Mouse (Mus musculus): ENCODE measurements at regions not wholly inside any gene's neighbourhood (a gene's known extent, or its start where the extent isn't known, plus 50 kb on each side); places are given as distances from the start of the nearest gene placed in this dataset.
A peak's percentile ranks its signal among the peaks of the same experiment; 100 is the strongest.

- DNase-seq: no peak
Observed at GRCm38 (mm10) chr1:71900106-71901074, 247.4 kb upstream of the Fn1 start.

GRCm38 (mm10) chr1:71899128-71899527 is 246.1 kb upstream of the Fn1 start:
- no peak for DNase-seq

- DNase-seq: no peak
Observed at GRCm38 (mm10) chr1:71898198-71898597, 245.2 kb upstream of the Fn1 start.

- DNase-seq: no peak
Observed at GRCm38 (mm10) chr1:71897464-71898051, 244.6 kb upstream of the Fn1 start.

GRCm38 (mm10) chr1:71896141-71896725 is 243.2 kb upstream of the Fn1 start:
- no peak for DNase-seq

- DNase-seq: peak; percentile 22
Observed at GRCm38 (mm10) chr1:71893636-71894035, 240.6 kb upstream of the Fn1 start.

GRCm38 (mm10) chr1:71887809-71888208 is 234.8 kb upstream of the Fn1 start:
- no peak for DNase-seq

- DNase-seq: no peak
Observed at GRCm38 (mm10) chr1:71886903-71887302, 233.9 kb upstream of the Fn1 start.

- DNase-seq: no peak
Observed at GRCm38 (mm10) chr1:71886233-71886632, 233.2 kb upstream of the Fn1 start.

- no peak for DNase-seq
Observed at GRCm38 (mm10) chr1:71881851-71882250, 228.9 kb upstream of the Fn1 start.

GRCm38 (mm10) chr1:71881191-71881590 is 228.2 kb upstream of the Fn1 start:
- no peak for DNase-seq

- no peak for DNase-seq
Observed at GRCm38 (mm10) chr1:71880480-71880879, 227.5 kb upstream of the Fn1 start.

GRCm38 (mm10) chr1:71876712-71877401 is 223.9 kb upstream of the Fn1 start:
- DNase-seq: no peak

- no peak for DNase-seq
Observed at GRCm38 (mm10) chr1:71874037-71874436, 221.0 kb upstream of the Fn1 start.

- DNase-seq: no peak
Observed at GRCm38 (mm10) chr1:71865670-71866069, 212.7 kb upstream of the Fn1 start.

- DNase-seq: no peak
Observed at GRCm38 (mm10) chr1:71864749-71865148, 211.7 kb upstream of the Fn1 start.

- DNase-seq: no peak
Observed at GRCm38 (mm10) chr1:71853212-71853611, 200.2 kb upstream of the Fn1 start.

- no peak for DNase-seq
Observed at GRCm38 (mm10) chr1:71851268-71851667, 198.3 kb upstream of the Fn1 start.

GRCm38 (mm10) chr1:71848656-71849055 is 195.7 kb upstream of the Fn1 start:
- DNase-seq: no peak

- no peak for DNase-seq
Observed at GRCm38 (mm10) chr1:71844938-71845685, 192.1 kb upstream of the Fn1 start.

- no peak for DNase-seq
Observed at GRCm38 (mm10) chr1:71837764-71838163, 184.8 kb upstream of the Fn1 start.
